12 mouse cellular contexts compared by ENCODE assay signal in genomic region chr13:16705217-16706104, GRCm38 (mm10).
DNase-seq lines count a peak whose midpoint lies in the region; ATAC-seq lines count a peak whose summit lies in the region.
"Had no signal": no experiment of that assay in that cellular context is flagged by ENCODE, and none has a peak within 500 bp of the region (broad histone marks: within the 10 kb centered on the region; RNA-seq: fewer than 3 reads in every experiment).

No protein-coding gene starts in this region.

- no peak for DNase-seq in limb, embryonic 10.5 days (ENCODE audit: low spot score)
- DNase-seq in forebrain, embryonic 11.5 days (ENCODE audit: low spot score): no peak
- DNase-seq in cerebellum, postnatal 36 days: no peak
- no peak for DNase-seq in right cerebral cortex, postnatal 36 days (ENCODE audit: low spot score in 2 of 2)
- no peak for DNase-seq in adrenal gland, postnatal 25 days
- DNase-seq: kidney, adult 8-10 months had no signal

- H3K4me3 ChIP-seq in limb, embryonic 12.5 days (replicated peaks): no peak overlapping the region
- H3K4me3 ChIP-seq in limb, embryonic 10.5 days: no peak overlapping the region
- no peak overlapping the region for H3K4me3 ChIP-seq in forebrain, embryonic 11.5 days (ENCODE audit: low read depth, low read length)
- no peak overlapping the region for H3K4me3 ChIP-seq in hindbrain, embryonic 16.5 days (ENCODE audit: low read length)
- no peak overlapping the region for H3K4me3 ChIP-seq in neural tube, embryonic 12.5 days
- H3K4me3 ChIP-seq: embryonic facial prominence, embryonic 15.5 days; left cerebral cortex, adult 2 months; megakaryocyte, embryonic 14.5 days had no signal

- ATAC-seq in limb, embryonic 12.5 days (ENCODE audit: insufficient number of reproducible peaks, insufficient read depth, low FRiP score, low TSS enrichment, low read depth): peak; percentile 52; the same call in 1 of the 2 replicates
- ATAC-seq in forebrain, embryonic 11.5 days (replicated peaks; ENCODE audit: low FRiP score): peak; percentile 83
- ATAC-seq in hindbrain, embryonic 16.5 days: peak; percentile 91
- peak; percentile 92 for ATAC-seq in neural tube, embryonic 12.5 days (ENCODE audit: low FRiP score, low read depth)

- H3K36me3 ChIP-seq in limb, embryonic 12.5 days: no peaks in the 10 kb centered on the region
- H3K36me3 ChIP-seq in limb, embryonic 10.5 days: no peaks in the 10 kb centered on the region
- H3K36me3 ChIP-seq in forebrain, embryonic 11.5 days (ENCODE audit: control insufficient read depth, insufficient read depth, low read length): no peaks in the 10 kb centered on the region
- no peaks in the 10 kb centered on the region for H3K36me3 ChIP-seq in hindbrain, embryonic 16.5 days (ENCODE audit: control insufficient read depth, insufficient read depth, low read length)
- no peaks in the 10 kb centered on the region for H3K36me3 ChIP-seq in neural tube, embryonic 12.5 days
- H3K36me3 ChIP-seq: embryonic facial prominence, embryonic 15.5 days had no signal

- no peaks in the 10 kb centered on the region for H3K27me3 ChIP-seq in limb, embryonic 12.5 days
- no peaks in the 10 kb centered on the region for H3K27me3 ChIP-seq in limb, embryonic 10.5 days (ENCODE audit: low read depth, poor library complexity, severe bottlenecking)
- H3K27me3 ChIP-seq in forebrain, embryonic 11.5 days (ENCODE audit: control insufficient read depth, insufficient read depth, low read length): no peaks in the 10 kb centered on the region
- H3K27me3 ChIP-seq in hindbrain, embryonic 16.5 days (replicated peaks; ENCODE audit: control insufficient read depth, insufficient read depth, low read length): no peaks in the 10 kb centered on the region
- no peaks in the 10 kb centered on the region for H3K27me3 ChIP-seq in neural tube, embryonic 12.5 days (replicated peaks)
- H3K27me3 ChIP-seq: embryonic facial prominence, embryonic 15.5 days; megakaryocyte, embryonic 14.5 days had no signal

- no peak overlapping the region for H3K9ac ChIP-seq in limb, embryonic 12.5 days (replicated peaks)
- H3K9ac ChIP-seq in forebrain, embryonic 11.5 days (ENCODE audit: low read length): no peak overlapping the region
- H3K9ac ChIP-seq in hindbrain, embryonic 16.5 days (ENCODE audit: low read depth, low read length): no peak overlapping the region
- H3K9ac ChIP-seq in neural tube, embryonic 12.5 days: no peak overlapping the region
- H3K9ac ChIP-seq: embryonic facial prominence, embryonic 15.5 days had no signal

- no peak overlapping the region for H3K27ac ChIP-seq in limb, embryonic 12.5 days
- H3K27ac ChIP-seq in limb, embryonic 10.5 days: no peak overlapping the region
- no peak overlapping the region for H3K27ac ChIP-seq in forebrain, embryonic 11.5 days (ENCODE audit: low read depth, low read length)
- no peak overlapping the region for H3K27ac ChIP-seq in hindbrain, embryonic 16.5 days (ENCODE audit: low read depth, low read length)
- 0 out of 2 replicates have a peak overlapping the region, but pooled peaks have one; percentile 26 for H3K27ac ChIP-seq in neural tube, embryonic 12.5 days
- H3K27ac ChIP-seq: embryonic facial prominence, embryonic 15.5 days; left cerebral cortex, adult 2 months had no signal

- 0 out of 2 replicates have a peak, but pooled peaks cover 3% of the 10 kb centered on the region for H3K4me1 ChIP-seq in limb, embryonic 12.5 days (replicated peaks)
- no peaks in the 10 kb centered on the region; the same call in 1 of the 2 replicates for H3K4me1 ChIP-seq in limb, embryonic 10.5 days
- H3K4me1 ChIP-seq in forebrain, embryonic 11.5 days (replicated peaks; ENCODE audit: control insufficient read depth, insufficient read depth, low read length): no peaks in the 10 kb centered on the region
- H3K4me1 ChIP-seq in hindbrain, embryonic 16.5 days (ENCODE audit: control insufficient read depth, insufficient read depth, low read depth, low read length): 0 out of 2 replicates have a peak, but pooled peaks cover 3% of the 10 kb centered on the region
- H3K4me1 ChIP-seq in neural tube, embryonic 12.5 days: no peaks in the 10 kb centered on the region
- H3K4me1 ChIP-seq: embryonic facial prominence, embryonic 15.5 days; megakaryocyte, embryonic 14.5 days had no signal

- no peak overlapping the region for H3K4me2 ChIP-seq in limb, embryonic 12.5 days
- no peak overlapping the region for H3K4me2 ChIP-seq in forebrain, embryonic 11.5 days (ENCODE audit: low read depth, low read length, severe bottlenecking)
- peak overlapping the region; percentile 31 for H3K4me2 ChIP-seq in hindbrain, embryonic 16.5 days (ENCODE audit: low read length)
- H3K4me2 ChIP-seq in neural tube, embryonic 12.5 days (replicated peaks): peak overlapping the region; percentile 24; the same call in 1 of the 2 replicates
- H3K4me2 ChIP-seq: embryonic facial prominence, embryonic 15.5 days had no signal

- H3K9me3 ChIP-seq in limb, embryonic 12.5 days: no peaks in the 10 kb centered on the region
- H3K9me3 ChIP-seq in limb, embryonic 10.5 days (replicated peaks): no peaks in the 10 kb centered on the region
- H3K9me3 ChIP-seq in forebrain, embryonic 11.5 days (ENCODE audit: control insufficient read depth, low read length): no peaks in the 10 kb centered on the region
- H3K9me3 ChIP-seq in hindbrain, embryonic 16.5 days (ENCODE audit: control insufficient read depth, low read length): no peaks in the 10 kb centered on the region
- H3K9me3 ChIP-seq in neural tube, embryonic 12.5 days: no peaks in the 10 kb centered on the region
- H3K9me3 ChIP-seq: embryonic facial prominence, embryonic 15.5 days; megakaryocyte, embryonic 14.5 days had no signal

- WGBS in limb, embryonic 12.5 days: 62% methylated on average over 10 of the region's 10 CpGs
- 85% methylated on average over 10 of the region's 10 CpGs for WGBS in limb, embryonic 10.5 days
- WGBS in forebrain, embryonic 11.5 days: 66% methylated on average over 10 of the region's 10 CpGs
- 55% methylated on average over 10 of the region's 10 CpGs for WGBS in hindbrain, embryonic 16.5 days
- 65% methylated on average over 10 of the region's 10 CpGs for WGBS in neural tube, embryonic 12.5 days

Comparison
In these comparisons a context has a peak if more than half of its experiments do, and no peak if none do; other contexts are left out.
1. H3K4me2 ChIP-seq: peak in hindbrain, embryonic 16.5 days (single experiment) and neural tube, embryonic 12.5 days (single experiment); none in limb, embryonic 12.5 days (single experiment) and forebrain, embryonic 11.5 days (single experiment).
2. Peak in every context shown above with its lines, with median percentiles within 50 percentile points of each other: ATAC-seq.